Mouse (Mus musculus) ES-E14 (cell line): ENCODE data around the gene Dctn1.
A peak's percentile ranks its signal among the peaks of the same experiment; 100 is the strongest.

ENCODE experiments used
- CHD2 ChIP-seq: IDR thresholded peaks from 2 replicates; pipeline ENCODE4 v1.6.1; 2014; ENCODE audit warnings: mild to moderate bottlenecking, low read depth, low read length, inconsistent platforms
- ZNF384 ChIP-seq: IDR thresholded peaks from 2 replicates; pipeline ENCODE4 v1.6.1; 2012; ENCODE audit warnings: low read depth, low read length, inconsistent platforms

- TF ChIP-seq CHD2: 0 out of 2 replicates have a peak, but pooled peaks have one; percentile 42
- TF ChIP-seq ZNF384: no peak
Measured at GRCm38 (mm10) chr6:83234280-83234741, 68.6 kb downstream of the Dctn1 start.
